Mouse (Mus musculus): ENCODE measurements at regions not wholly inside any gene's neighbourhood (a gene's known extent, or its start where the extent isn't known, plus 50 kb on each side); places are given as distances from the start of the nearest gene placed in this dataset.
A peak's percentile ranks its signal among the peaks of the same experiment; 100 is the strongest.
"Not testable (repeated sequence)": the region's sequence is repeated elsewhere in the genome, so short reads cannot be mapped to it uniquely, and the experiment has no call there.

- no peaks in the 10 kb centered on the region for H3K27me3 ChIP-seq (ENCODE audit: control insufficient read depth, insufficient read depth, low read length)
- no peaks in the 10 kb centered on the region for H3K79me2 ChIP-seq (ENCODE audit: control insufficient read depth, insufficient read depth, low read length)
- no peak overlapping the region for H3K4me3 ChIP-seq (ENCODE audit: insufficient read depth, low read depth, low read length)
- TF ChIP-seq POLR2A (IDR thresholded peaks at IDR 0.05; ENCODE audit: extremely low read depth, insufficient read depth, low read length) = no peak
- no peak for TF ChIP-seq CTCF (IDR thresholded peaks at IDR 0.05; ENCODE audit: low read depth, low read length)
- no peak overlapping the region for H3K9ac ChIP-seq (ENCODE audit: low read depth, low read length)
- whole genome bisulfite sequencing = 89% methylated on average over 6 of the region's 6 CpGs
- H3K36me3 ChIP-seq (ENCODE audit: control insufficient read depth, insufficient read depth, low read length) = no peaks in the 10 kb centered on the region
- no peak overlapping the region for H3K27ac ChIP-seq (replicated peaks; ENCODE audit: insufficient read depth, low read depth, low read length)
- H3K4me1 ChIP-seq (ENCODE audit: control insufficient read depth, insufficient read depth, low read length) = no peaks in the 10 kb centered on the region
- no peak for DNase-seq (ENCODE audit: extremely low read depth, low read depth, low spot score)
Observed at GRCm38 (mm10) chr2:44513080-44513724, 414.3 kb downstream of the Gtdc1 start.

GRCm38 (mm10) chr2:44512334-44512733 is 415.1 kb downstream of the Gtdc1 start:
- Histone ChIP-seq H3K9ac (ENCODE audit: low read depth, low read length) (no peak overlapping the region), H3K27me3 (ENCODE audit: control insufficient read depth, insufficient read depth, low read length) (no peaks in the 10 kb centered on the region), H3K4me1 (ENCODE audit: control insufficient read depth, insufficient read depth, low read length) (no peaks in the 10 kb centered on the region), H3K4me3 (ENCODE audit: insufficient read depth, low read depth, low read length) (no peak overlapping the region), H3K27ac (replicated peaks; ENCODE audit: insufficient read depth, low read depth, low read length) (no peak overlapping the region), H3K79me2 (ENCODE audit: control insufficient read depth, insufficient read depth, low read length) (no peaks in the 10 kb centered on the region), H3K36me3 (ENCODE audit: control insufficient read depth, insufficient read depth, low read length) (no peaks in the 10 kb centered on the region)
- no peak for TF ChIP-seq CTCF (IDR thresholded peaks at IDR 0.05; ENCODE audit: low read depth, low read length)
- TF ChIP-seq POLR2A (IDR thresholded peaks at IDR 0.05; ENCODE audit: extremely low read depth, insufficient read depth, low read length) = no peak
- DNase-seq (ENCODE audit: extremely low read depth, low read depth, low spot score) = no peak
- 65% methylated on average over 8 of the region's 8 CpGs for WGBS

- WGBS = 71% methylated on average over 4 of the region's 4 CpGs
- no peaks in the 10 kb centered on the region for H3K36me3 ChIP-seq (ENCODE audit: control insufficient read depth, insufficient read depth, low read length)
- no peak overlapping the region for H3K9ac ChIP-seq (ENCODE audit: low read depth, low read length)
- no peaks in the 10 kb centered on the region for H3K27me3 ChIP-seq (ENCODE audit: control insufficient read depth, insufficient read depth, low read length)
- no peak overlapping the region for H3K4me3 ChIP-seq (ENCODE audit: insufficient read depth, low read depth, low read length)
- TF ChIP-seq POLR2A (IDR thresholded peaks at IDR 0.05; ENCODE audit: extremely low read depth, insufficient read depth, low read length) (no peak), CTCF (IDR thresholded peaks at IDR 0.05; ENCODE audit: low read depth, low read length) (no peak)
- H3K27ac ChIP-seq (replicated peaks; ENCODE audit: insufficient read depth, low read depth, low read length) = no peak overlapping the region
- no peaks in the 10 kb centered on the region for H3K4me1 ChIP-seq (ENCODE audit: control insufficient read depth, insufficient read depth, low read length)
- DNase-seq (ENCODE audit: extremely low read depth, low read depth, low spot score) = no peak
- no peaks in the 10 kb centered on the region for H3K79me2 ChIP-seq (ENCODE audit: control insufficient read depth, insufficient read depth, low read length)
Observed at GRCm38 (mm10) chr2:44509101-44509500, 418.4 kb downstream of the Gtdc1 start.

DNA sequence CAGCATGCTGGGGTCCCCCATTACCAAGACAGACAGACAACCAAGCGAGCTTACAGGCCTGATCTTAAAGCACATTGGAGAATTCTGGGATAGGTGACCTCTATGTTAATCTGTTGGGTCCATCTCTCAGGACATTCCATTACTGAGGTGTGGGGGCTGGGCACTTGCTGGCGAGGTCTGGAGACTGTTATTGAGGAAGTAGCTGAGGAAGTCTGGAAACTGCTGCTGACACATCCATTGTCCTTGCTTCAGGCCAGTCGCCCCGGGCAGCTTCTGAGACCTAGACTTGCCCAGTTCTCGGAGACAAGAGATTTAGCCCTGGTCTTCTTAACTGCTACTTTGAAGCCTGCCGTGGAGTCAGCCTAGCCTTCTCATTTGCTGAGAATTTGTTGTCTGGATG is 423.2 kb downstream of the Gtdc1 start:
- no peak overlapping the region for H3K4me3 ChIP-seq (ENCODE audit: insufficient read depth, low read depth, low read length)
- no peaks in the 10 kb centered on the region for H3K27me3 ChIP-seq (ENCODE audit: control insufficient read depth, insufficient read depth, low read length)
- H3K36me3 ChIP-seq (ENCODE audit: control insufficient read depth, insufficient read depth, low read length) = no peaks in the 10 kb centered on the region
- 61% methylated on average over 6 of the region's 6 CpGs for WGBS
- no peaks in the 10 kb centered on the region for H3K79me2 ChIP-seq (ENCODE audit: control insufficient read depth, insufficient read depth, low read length)
- H3K4me1 ChIP-seq (ENCODE audit: control insufficient read depth, insufficient read depth, low read length) = no peaks in the 10 kb centered on the region
- TF ChIP-seq CTCF (IDR thresholded peaks at IDR 0.05; ENCODE audit: low read depth, low read length) = no peak
- no peak for TF ChIP-seq POLR2A (IDR thresholded peaks at IDR 0.05; ENCODE audit: extremely low read depth, insufficient read depth, low read length)
- H3K27ac ChIP-seq (replicated peaks; ENCODE audit: insufficient read depth, low read depth, low read length) = no peak overlapping the region
- peak; percentile 1 for DNase-seq (ENCODE audit: extremely low read depth, low read depth, low spot score)
- H3K9ac ChIP-seq (ENCODE audit: low read depth, low read length) = no peak overlapping the region

GRCm38 (mm10) chr2:44490806-44491205 is 436.7 kb downstream of the Gtdc1 start:
- H3K79me2 ChIP-seq (ENCODE audit: control insufficient read depth, insufficient read depth, low read length); H3K4me1 ChIP-seq (ENCODE audit: control insufficient read depth, insufficient read depth, low read length); H3K27me3 ChIP-seq (ENCODE audit: control insufficient read depth, insufficient read depth, low read length); H3K9ac ChIP-seq (ENCODE audit: low read depth, low read length); H3K4me3 ChIP-seq (ENCODE audit: insufficient read depth, low read depth, low read length); DNase-seq (ENCODE audit: extremely low read depth, low read depth, low spot score); H3K36me3 ChIP-seq (ENCODE audit: control insufficient read depth, insufficient read depth, low read length); H3K27ac ChIP-seq (replicated peaks; ENCODE audit: insufficient read depth, low read depth, low read length): not testable (repeated sequence)
- WGBS = 94% methylated on average over 1 of the region's 1 CpGs

GRCm38 (mm10) chr2:44490230-44490629 is 437.2 kb downstream of the Gtdc1 start:
- no peak for DNase-seq (ENCODE audit: extremely low read depth, low read depth, low spot score)
- Histone ChIP-seq H3K27ac (replicated peaks; ENCODE audit: insufficient read depth, low read depth, low read length) (no peak overlapping the region), H3K9ac (ENCODE audit: low read depth, low read length) (no peak overlapping the region), H3K4me1 (ENCODE audit: control insufficient read depth, insufficient read depth, low read length) (no peaks in the 10 kb centered on the region), H3K27me3 (ENCODE audit: control insufficient read depth, insufficient read depth, low read length) (no peaks in the 10 kb centered on the region), H3K4me3 (ENCODE audit: insufficient read depth, low read depth, low read length) (no peak overlapping the region), H3K36me3 (ENCODE audit: control insufficient read depth, insufficient read depth, low read length) (no peaks in the 10 kb centered on the region), H3K79me2 (ENCODE audit: control insufficient read depth, insufficient read depth, low read length) (no peaks in the 10 kb centered on the region)
- WGBS = 98% methylated on average over 4 of the region's 4 CpGs
- no peak for TF ChIP-seq POLR2A (IDR thresholded peaks at IDR 0.05; ENCODE audit: extremely low read depth, insufficient read depth, low read length)
- no peak for TF ChIP-seq CTCF (IDR thresholded peaks at IDR 0.05; ENCODE audit: low read depth, low read length)

Data from liver, adult 2 months (tissue).